ENCODE assay signal across 8 mouse cellular contexts in the genomic region with DNA sequence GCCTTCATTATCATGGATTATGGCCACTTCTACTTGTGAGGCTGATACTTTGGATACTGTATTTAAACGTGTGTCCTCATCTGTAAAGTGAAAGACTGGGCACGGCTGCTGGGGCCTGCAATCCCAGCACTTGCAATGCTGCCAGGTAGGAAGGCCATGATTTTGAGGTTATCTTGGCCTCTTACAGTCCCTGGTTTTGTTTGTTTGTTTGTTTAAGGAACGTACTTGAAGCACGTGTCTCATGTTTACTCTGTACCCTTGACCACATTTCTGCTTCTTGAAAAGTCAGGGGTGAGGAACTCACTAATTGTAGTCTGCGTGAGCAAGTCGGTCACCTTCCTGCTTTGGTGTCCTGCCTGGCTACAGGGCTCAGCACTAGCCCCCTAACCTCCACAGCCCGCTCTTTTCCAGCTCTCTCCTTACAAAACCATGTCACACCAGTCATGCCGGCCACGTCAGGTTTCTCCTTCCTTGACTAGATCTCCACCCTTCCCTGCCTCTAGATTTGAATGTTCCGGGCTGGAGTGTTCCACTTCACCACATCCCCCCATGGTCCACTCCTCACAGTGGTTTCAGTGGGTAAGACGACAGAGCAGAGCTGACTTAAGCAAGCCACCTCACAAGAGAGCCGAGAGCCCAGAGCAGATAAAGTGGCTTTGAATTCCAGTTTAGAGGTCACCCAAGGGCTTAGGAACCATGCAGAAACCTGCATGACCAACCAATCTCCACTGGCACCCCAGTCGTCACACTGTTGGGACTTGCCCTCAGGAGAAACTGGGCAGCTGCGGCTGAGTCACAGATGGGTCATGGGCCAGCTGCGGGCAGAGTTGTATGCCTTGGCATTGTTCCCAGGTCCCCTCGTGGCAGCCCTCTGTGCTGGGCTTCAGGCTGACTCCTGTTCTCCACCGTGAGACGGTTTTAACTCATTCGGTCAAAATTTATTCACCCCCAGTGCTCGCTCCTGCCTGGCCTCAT. TPM values are rescaled to one million over a fixed set of nuclear protein-coding genes. Genes with fewer than 3 reads are reported as not detected.
DNase-seq lines count a peak whose midpoint lies in the region; TF ChIP-seq lines count a peak whose summit lies in the region.

No protein-coding gene starts in this region.

- peak; percentile 83 for DNase-seq in left cerebral cortex, postnatal 4 days
- no peak for DNase-seq in left cerebral cortex, postnatal 36 days (ENCODE audit: low spot score in 2 of 2)
- DNase-seq in ES-E14 (ENCODE audit: low read depth, low spot score), result no peak
- peak; percentile 86 to 87 for DNase-seq in adrenal gland, postnatal 36 days
- DNase-seq in kidney, adult 8-10 months, result peak; percentile 59 to 84
- DNase-seq in urinary bladder, postnatal 25 days (ENCODE audit: low spot score), result peak; percentile 65
- no peak for DNase-seq in T-cell, adult 2 months (ENCODE audit: low spot score)
- DNase-seq in hindbrain, embryonic 10.5 days (ENCODE audit: low spot score), result no peak

- H3K36me3 ChIP-seq in ES-E14 (ENCODE audit: control insufficient read depth, insufficient read depth, low read length, poor library complexity, severe bottlenecking), result no peaks in the 10 kb centered on the region
- peaks cover 37% of the 10 kb centered on the region for H3K36me3 ChIP-seq in hindbrain, embryonic 10.5 days

- WGBS in hindbrain, embryonic 10.5 days, result 81% methylated on average over 20 of the region's 20 CpGs

- H3K27me3 ChIP-seq in hindbrain, embryonic 10.5 days (ENCODE audit: insufficient read depth, poor library complexity, severe bottlenecking), result no peaks in the 10 kb centered on the region

- in situ Hi-C loops in ES-E14 (cut with MboI; ENCODE audit: low sequenced_read_pairs in 2 of 2, unreplicated experiment in 2 of 2), result loop anchor here (5.0 to 10.0 kb wide), 2 partner anchors 121 to 259 kb away; no protein-coding TSS in a partner anchor

- no peaks in the 10 kb centered on the region for H3K9me3 ChIP-seq in ES-E14 (ENCODE audit: control insufficient read depth, insufficient read depth, low read depth, low read length)
- peaks cover 7% of the 10 kb centered on the region; the same call in 1 of the 2 replicates for H3K9me3 ChIP-seq in hindbrain, embryonic 10.5 days

- intact Hi-C loops in left cerebral cortex, postnatal 4 days (cut with DNase I), result no loop called here
- intact Hi-C loops in left cerebral cortex, postnatal 36 days (cut with DNase I), result no loop called here

- H3K9ac ChIP-seq in ES-E14 (ENCODE audit: insufficient read depth, low read depth, low read length, poor library complexity, severe bottlenecking), result peak overlapping the region; percentile 23; the same call in 1 of the 2 replicates

- H3K4me1 ChIP-seq in ES-E14 (ENCODE audit: control insufficient read depth in 2 of 2, insufficient read depth in 2 of 2, low read length in 2 of 2, poor library complexity in 1 of 2), result peaks cover 7 to 18% of the 10 kb centered on the region in 2 experiments; a peak in 3 of 4 replicates
- peaks cover 24% of the 10 kb centered on the region for H3K4me1 ChIP-seq in hindbrain, embryonic 10.5 days (replicated peaks)

- H3K4me3 ChIP-seq in ES-E14 (ENCODE audit: insufficient read depth in 1 of 2, low read depth in 1 of 2, low read length in 2 of 2, poor library complexity in 1 of 2, severe bottlenecking in 1 of 2), result no peak overlapping the region
- no peak overlapping the region for H3K4me3 ChIP-seq in hindbrain, embryonic 10.5 days

- peak overlapping the region; percentile 61; the same call in 1 of the 2 replicates for H3K27ac ChIP-seq in ES-E14 (ENCODE audit: insufficient read depth, low read depth, low read length, poor library complexity, severe bottlenecking)
- no peak overlapping the region for H3K27ac ChIP-seq in hindbrain, embryonic 10.5 days

TF ChIP-seq in ES-E14, 5 proteins besides CTCF, POLR2A, EP300 and RAD21:
- TF ChIP-seq MAFK (IDR thresholded peaks at IDR 0.05; ENCODE audit: insufficient read depth, low read depth, low read length) (no peak), ZC3H11A (IDR thresholded peaks at IDR 0.05; ENCODE audit: borderline replicate concordance, low read depth, low read length) (no peak)

RNA-seq across cellular contexts. Expression of a gene that starts 37.3 kb away (rescaled TPM):
- total RNA-seq in left cerebral cortex, postnatal 4 days (2021), result 100 to 1,000 TPM; 101 to 112 TPM
- total RNA-seq in left cerebral cortex, postnatal 36 days (2021), result 10 to 100 TPM; 68.1 to 71.7 TPM
- total RNA-seq in ES-E14 (2012; rRNA removed), result 4.2 and 9.2 TPM in 2 replicates
- total RNA-seq in adrenal gland, postnatal 36 days (2021), result 1 to 10 TPM; 3.7 to 4.7 TPM
- 22.8 and 39.3 TPM in 2 replicates for polyA plus RNA-seq in hindbrain, embryonic 10.5 days (2016; fragmentation: Nextera tagmentation; extraction: Ambion mirVana)

Comparison
In these comparisons a context has a peak if more than half of its experiments do, and no peak if none do; other contexts are left out.
1. DNase-seq: peak in left cerebral cortex, postnatal 4 days (single experiment), adrenal gland, postnatal 36 days (2 of 2), kidney, adult 8-10 months (2 of 2) and urinary bladder, postnatal 25 days (single experiment); none in left cerebral cortex, postnatal 36 days (0 of 2), ES-E14 (single experiment), T-cell, adult 2 months (single experiment) and hindbrain, embryonic 10.5 days (single experiment).